Comparison of ENCODE assay signal across 21 mouse cellular contexts in the genomic region with DNA sequence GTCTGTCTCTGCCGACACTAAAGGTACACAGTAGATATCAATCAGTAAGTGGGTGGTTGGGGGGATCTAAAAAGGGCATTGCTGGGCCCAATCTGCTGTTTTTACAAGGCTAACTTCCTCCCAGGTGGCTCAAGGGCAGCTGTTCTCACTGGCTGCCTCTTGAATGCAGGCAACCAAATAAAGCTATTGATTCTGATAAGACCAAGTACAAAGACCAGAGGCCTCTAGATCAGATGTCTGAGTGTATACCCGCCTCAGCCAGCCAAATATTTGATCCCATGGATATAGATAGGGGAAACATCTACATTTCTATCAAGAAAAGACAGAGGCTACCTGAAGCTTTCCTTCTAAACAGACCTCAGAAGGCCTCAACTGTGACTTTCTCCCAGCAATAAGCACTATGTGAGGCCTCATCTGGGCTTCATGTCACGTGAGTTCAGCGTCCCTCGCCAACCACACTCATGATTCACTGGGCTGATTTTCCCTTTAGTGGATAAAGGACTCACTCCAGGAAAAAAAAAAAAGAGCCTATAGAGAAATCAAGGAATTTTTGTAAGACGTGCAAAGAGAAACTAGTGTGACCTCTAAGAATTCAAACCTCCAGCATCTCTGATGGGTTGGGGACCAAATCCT. TPM values are rescaled to one million over a fixed set of nuclear protein-coding genes. Genes with fewer than 3 reads are reported as not detected.
DNase-seq lines count a peak whose midpoint lies in the region; ATAC-seq lines count a peak whose summit lies in the region.
"Had no signal": no experiment of that assay in that cellular context is flagged by ENCODE, and none has a peak within 500 bp of the region (broad histone marks: within the 10 kb centered on the region; RNA-seq: fewer than 3 reads in every experiment).

No protein-coding gene starts in this region.

- no peaks in the 10 kb centered on the region for H3K27me3 ChIP-seq in heart, embryonic 14.5 days (ENCODE audit: control insufficient read depth, insufficient read depth, low read length)
- no peaks in the 10 kb centered on the region for H3K27me3 ChIP-seq in liver, embryonic 16.5 days (ENCODE audit: control insufficient read depth, insufficient read depth, low read depth, low read length)
- H3K27me3 ChIP-seq in liver, embryonic 12.5 days (replicated peaks) = 0 out of 2 replicates have a peak, but pooled peaks cover 7% of the 10 kb centered on the region
- H3K27me3 ChIP-seq in intestine, embryonic 15.5 days (replicated peaks) = no peaks in the 10 kb centered on the region
- H3K27me3 ChIP-seq in stomach, embryonic 16.5 days (ENCODE audit: control insufficient read depth, insufficient read depth, low read length) = no peaks in the 10 kb centered on the region
- H3K27me3 ChIP-seq in hindbrain, embryonic 14.5 days (ENCODE audit: control insufficient read depth, insufficient read depth, low read length) = no peaks in the 10 kb centered on the region
- H3K27me3 ChIP-seq: forebrain, embryonic 15.5 days; kidney, embryonic 15.5 days; lung, embryonic 15.5 days; midbrain, embryonic 12.5 days; neural tube, embryonic 12.5 days had no signal

- H3K9me3 ChIP-seq in heart, embryonic 14.5 days (ENCODE audit: control insufficient read depth, low read length) = no peaks in the 10 kb centered on the region
- H3K9me3 ChIP-seq in liver, embryonic 16.5 days (replicated peaks; ENCODE audit: control insufficient read depth, low read length) = no peaks in the 10 kb centered on the region
- H3K9me3 ChIP-seq in liver, embryonic 12.5 days (replicated peaks) = no peaks in the 10 kb centered on the region
- no peaks in the 10 kb centered on the region for H3K9me3 ChIP-seq in intestine, embryonic 15.5 days
- no peaks in the 10 kb centered on the region for H3K9me3 ChIP-seq in stomach, embryonic 16.5 days (replicated peaks; ENCODE audit: control insufficient read depth, low read length)
- no peaks in the 10 kb centered on the region for H3K9me3 ChIP-seq in hindbrain, embryonic 14.5 days (ENCODE audit: control insufficient read depth, low read length)
- H3K9me3 ChIP-seq: forebrain, embryonic 15.5 days; kidney, embryonic 15.5 days; lung, embryonic 15.5 days; midbrain, embryonic 12.5 days; neural tube, embryonic 12.5 days had no signal

- H3K4me3 ChIP-seq in heart, embryonic 14.5 days (ENCODE audit: control insufficient read depth in 1 of 2, insufficient read depth in 1 of 2, low read depth in 1 of 2, low read length in 2 of 2) = no peak overlapping the region
- H3K4me3 ChIP-seq in liver, embryonic 16.5 days (ENCODE audit: low read depth, low read length) = no peak overlapping the region
- no peak overlapping the region for H3K4me3 ChIP-seq in liver, embryonic 12.5 days
- no peak overlapping the region for H3K4me3 ChIP-seq in intestine, embryonic 15.5 days (replicated peaks)
- no peak overlapping the region for H3K4me3 ChIP-seq in stomach, embryonic 16.5 days (replicated peaks; ENCODE audit: low read length)
- no peak overlapping the region for H3K4me3 ChIP-seq in hindbrain, embryonic 14.5 days (replicated peaks; ENCODE audit: low read length)
- H3K4me3 ChIP-seq: forebrain, embryonic 15.5 days; kidney, embryonic 15.5 days; lung, embryonic 15.5 days; midbrain, embryonic 12.5 days; neural tube, embryonic 12.5 days had no signal

- peaks cover 50 to 63% of the 10 kb centered on the region in 2 experiments for H3K4me1 ChIP-seq in heart, embryonic 14.5 days (ENCODE audit: control insufficient read depth in 2 of 2, insufficient read depth in 2 of 2, low read length in 2 of 2)
- peaks cover 7% of the 10 kb centered on the region for H3K4me1 ChIP-seq in liver, embryonic 16.5 days (ENCODE audit: control insufficient read depth, low read depth, low read length)
- H3K4me1 ChIP-seq in liver, embryonic 12.5 days = peaks cover 31% of the 10 kb centered on the region
- H3K4me1 ChIP-seq in intestine, embryonic 15.5 days (replicated peaks) = peaks cover 13% of the 10 kb centered on the region; the same call in 1 of the 2 replicates
- peaks cover 13% of the 10 kb centered on the region; the same call in 1 of the 2 replicates for H3K4me1 ChIP-seq in stomach, embryonic 16.5 days (ENCODE audit: control insufficient read depth, insufficient read depth, low read length)
- no peaks in the 10 kb centered on the region for H3K4me1 ChIP-seq in hindbrain, embryonic 14.5 days (replicated peaks; ENCODE audit: control insufficient read depth, insufficient read depth, low read length)
- H3K4me1 ChIP-seq: kidney, embryonic 15.5 days; neural tube, embryonic 12.5 days had no signal

- WGBS in heart, embryonic 14.5 days = 45% methylated on average over 6 of the region's 6 CpGs
- WGBS in liver, embryonic 16.5 days (ENCODE audit: insufficient replicate concordance) = 55% methylated on average over 6 of the region's 6 CpGs
- WGBS in liver, embryonic 12.5 days (ENCODE audit: insufficient replicate concordance) = 63% methylated on average over 6 of the region's 6 CpGs
- 65% methylated on average over 6 of the region's 6 CpGs for WGBS in intestine, embryonic 15.5 days
- WGBS in stomach, embryonic 16.5 days = 61% methylated on average over 6 of the region's 6 CpGs
- 91% methylated on average over 6 of the region's 6 CpGs for WGBS in hindbrain, embryonic 14.5 days

- H3K27ac ChIP-seq in heart, embryonic 14.5 days (replicated peaks in 1 of 2; ENCODE audit: control insufficient read depth in 1 of 2, insufficient read depth in 1 of 2, low read depth in 2 of 2, low read length in 2 of 2) = peak overlapping the region; percentile 77 to 81
- H3K27ac ChIP-seq in liver, embryonic 16.5 days (ENCODE audit: low read length) = peak overlapping the region; percentile 58
- no peak overlapping the region for H3K27ac ChIP-seq in liver, embryonic 12.5 days
- H3K27ac ChIP-seq in intestine, embryonic 15.5 days = peak overlapping the region; percentile 83
- peak overlapping the region; percentile 72 for H3K27ac ChIP-seq in stomach, embryonic 16.5 days (ENCODE audit: low read length)
- no peak overlapping the region for H3K27ac ChIP-seq in hindbrain, embryonic 14.5 days
- H3K27ac ChIP-seq: forebrain, embryonic 15.5 days; kidney, embryonic 15.5 days; lung, embryonic 15.5 days; macrophage; midbrain, embryonic 12.5 days; neural tube, embryonic 12.5 days had no signal

- no peak for DNase-seq in heart, adult 8-10 months (ENCODE audit: low spot score)
- no peak for DNase-seq in hindbrain, embryonic 14.5 days (ENCODE audit: low spot score)
- DNase-seq: adrenal gland, postnatal 14 days; cerebellum, adult 11-12 months; cerebellum, postnatal 25 days; embryo, embryonic 11 days; gastrocnemius, postnatal 25 days; layer of hippocampus, postnatal 36 days; thymus, adult 2 months had no signal

- no peak overlapping the region for H3K4me2 ChIP-seq in heart, embryonic 14.5 days (ENCODE audit: low read length)
- H3K4me2 ChIP-seq in liver, embryonic 16.5 days (ENCODE audit: low read depth, low read length) = peak overlapping the region; percentile 15; the same call in 1 of the 2 replicates
- no peak overlapping the region for H3K4me2 ChIP-seq in liver, embryonic 12.5 days
- peak overlapping the region; percentile 48 for H3K4me2 ChIP-seq in intestine, embryonic 15.5 days (replicated peaks)
- H3K4me2 ChIP-seq in stomach, embryonic 16.5 days (ENCODE audit: low read depth, low read length) = no peak overlapping the region
- H3K4me2 ChIP-seq in hindbrain, embryonic 14.5 days (replicated peaks) = no peak overlapping the region
- H3K4me2 ChIP-seq: forebrain, embryonic 15.5 days; kidney, embryonic 15.5 days; lung, embryonic 15.5 days; midbrain, embryonic 12.5 days; neural tube, embryonic 12.5 days had no signal

- H3K9ac ChIP-seq in heart, embryonic 14.5 days (ENCODE audit: low read length) = 0 out of 2 replicates have a peak overlapping the region, but pooled peaks have one; percentile 9
- no peak overlapping the region for H3K9ac ChIP-seq in liver, embryonic 16.5 days (ENCODE audit: low read depth, low read length)
- no peak overlapping the region for H3K9ac ChIP-seq in liver, embryonic 12.5 days
- no peak overlapping the region for H3K9ac ChIP-seq in intestine, embryonic 15.5 days
- H3K9ac ChIP-seq in stomach, embryonic 16.5 days (ENCODE audit: low read length) = no peak overlapping the region
- H3K9ac ChIP-seq in hindbrain, embryonic 14.5 days = no peak overlapping the region
- H3K9ac ChIP-seq: forebrain, embryonic 15.5 days; kidney, embryonic 15.5 days; lung, embryonic 15.5 days; midbrain, embryonic 12.5 days; neural tube, embryonic 12.5 days had no signal

- H3K36me3 ChIP-seq in heart, embryonic 14.5 days (ENCODE audit: control insufficient read depth, insufficient read depth, low read length) = no peaks in the 10 kb centered on the region
- H3K36me3 ChIP-seq in liver, embryonic 16.5 days (ENCODE audit: control insufficient read depth, insufficient read depth) = no peaks in the 10 kb centered on the region
- H3K36me3 ChIP-seq in liver, embryonic 12.5 days = no peaks in the 10 kb centered on the region
- H3K36me3 ChIP-seq in intestine, embryonic 15.5 days = no peaks in the 10 kb centered on the region
- H3K36me3 ChIP-seq in stomach, embryonic 16.5 days (ENCODE audit: control insufficient read depth, insufficient read depth, low read length) = no peaks in the 10 kb centered on the region
- H3K36me3 ChIP-seq in hindbrain, embryonic 14.5 days (replicated peaks; ENCODE audit: control insufficient read depth, insufficient read depth) = no peaks in the 10 kb centered on the region
- H3K36me3 ChIP-seq: forebrain, embryonic 15.5 days; kidney, embryonic 15.5 days; lung, embryonic 15.5 days; midbrain, embryonic 12.5 days; neural tube, embryonic 12.5 days had no signal

- ATAC-seq in heart, embryonic 14.5 days (ENCODE audit: insufficient number of reproducible peaks, insufficient read depth, low FRiP score, low read depth) = no peak
- ATAC-seq in liver, embryonic 16.5 days (ENCODE audit: low read depth) = peak; percentile 28; the same call in 1 of the 2 replicates
- no peak for ATAC-seq in liver, embryonic 12.5 days
- ATAC-seq in intestine, embryonic 15.5 days = peak; percentile 60
- peak; percentile 59 for ATAC-seq in stomach, embryonic 16.5 days (ENCODE audit: insufficient read depth, low FRiP score)
- ATAC-seq in hindbrain, embryonic 14.5 days (ENCODE audit: low FRiP score) = no peak
- no peak for ATAC-seq in megakaryocyte, adult 5-6 weeks (ENCODE audit: poor library complexity, severe bottlenecking)
- ATAC-seq: forebrain, embryonic 15.5 days had no signal

RNA-seq across cellular contexts. Expression of a gene that starts 19.5 kb away (rescaled TPM):
- 80.4 and 84.1 TPM in 2 replicates for polyA plus RNA-seq in heart, embryonic 14.5 days (2014; fragmentation: Nextera tagmentation; extraction: Ambion mirVana)
- 100 to 1,000 TPM in 2 of 4 experiments, 10 to 100 TPM in 2; 87.9 to 110 (median 104) TPM for total RNA-seq in heart, adult 8-10 months (2022)
- 2.8 and 3.3 TPM in 2 replicates for polyA plus RNA-seq in liver, embryonic 16.5 days (2015; fragmentation: Nextera tagmentation; extraction: Ambion mirVana)
- polyA plus RNA-seq in liver, embryonic 12.5 days (2016; fragmentation: Nextera tagmentation; extraction: Ambion mirVana) = 8.8 and 10.0 TPM in 2 replicates
- polyA plus RNA-seq in intestine, embryonic 15.5 days (2015; fragmentation: Nextera tagmentation; extraction: Ambion mirVana) = 46.6 and 46.9 TPM in 2 replicates
- polyA plus RNA-seq in stomach, embryonic 16.5 days (2015; fragmentation: Nextera tagmentation; extraction: Ambion mirVana) = 33.3 and 35.9 TPM in 2 replicates
- polyA plus RNA-seq in hindbrain, embryonic 14.5 days (2014; fragmentation: Nextera tagmentation; extraction: Ambion mirVana) = 25.7 and 27.8 TPM in 2 replicates
- 0.14 and 0.42 TPM in 2 replicates for total RNA-seq in megakaryocyte, adult 5-6 weeks (2015)
- total RNA-seq in megakaryocyte, adult 5-6 weeks (2017) = 0.04 and 0.57 TPM in 2 replicates
- polyA plus RNA-seq: macrophage had no signal

Comparison
In these comparisons a context has a peak if more than half of its experiments do, and no peak if none do; other contexts are left out.
1. ATAC-seq: peak in liver, embryonic 16.5 days (single experiment), intestine, embryonic 15.5 days (single experiment) and stomach, embryonic 16.5 days (single experiment); none in heart, embryonic 14.5 days (single experiment), liver, embryonic 12.5 days (single experiment), hindbrain, embryonic 14.5 days (single experiment) and megakaryocyte, adult 5-6 weeks (single experiment).
2. H3K27ac ChIP-seq: peak in heart, embryonic 14.5 days (2 of 2), liver, embryonic 16.5 days (single experiment), intestine, embryonic 15.5 days (single experiment) and stomach, embryonic 16.5 days (single experiment); none in liver, embryonic 12.5 days (single experiment) and hindbrain, embryonic 14.5 days (single experiment).
3. H3K4me2 ChIP-seq: peak in liver, embryonic 16.5 days (single experiment) and intestine, embryonic 15.5 days (single experiment); none in heart, embryonic 14.5 days (single experiment), liver, embryonic 12.5 days (single experiment), stomach, embryonic 16.5 days (single experiment) and hindbrain, embryonic 14.5 days (single experiment).